Mouse (Mus musculus) gastrocnemius, postnatal 25 days (tissue): ENCODE measurements around the gene Tasp1. TPM values are rescaled to one million over a fixed set of nuclear protein-coding genes. Genes with fewer than 3 reads are reported as not detected.
"Not testable (repeated sequence)": the region's sequence is repeated elsewhere in the genome, so short reads cannot be mapped to it uniquely, and the experiment has no call there.

Experiments
- DNase-seq: peaks from one replicate; pipeline ENCODE4 v3.0.0; 2022
- total RNA-seq, 2 experiments: library from RNA; stranded (reverse); gene quantifications; 1 replicate in 1 of 2; 2 replicates in 1 of 2; pipeline ENCODE4 v1.2.3; 2021

Gene Tasp1
- total RNA-seq, 2 experiments from 2014 or later, result 4.2 to 5.0 TPM

- no peak for DNase-seq
Observed at GRCm38 (mm10) chr2:139883581-139884263, 182.9 kb downstream of the Tasp1 start.

GRCm38 (mm10) chr2:139878052-139878621 lies 188.5 kb downstream of the Tasp1 start:
- DNase-seq, result no peak

- DNase-seq, result no peak
Observed at GRCm38 (mm10) chr2:139875876-139876275, 190.7 kb downstream of the Tasp1 start.

- no peak for DNase-seq
Observed at GRCm38 (mm10) chr2:139874173-139874572, 192.4 kb downstream of the Tasp1 start.

- no peak for DNase-seq
Observed at GRCm38 (mm10) chr2:139873762-139874161, 192.8 kb downstream of the Tasp1 start.

GRCm38 (mm10) chr2:139869071-139869470 lies 197.5 kb downstream of the Tasp1 start:
- DNase-seq, result not testable (repeated sequence)

- not testable (repeated sequence) for DNase-seq
Observed at GRCm38 (mm10) chr2:139863396-139863795, 203.2 kb downstream of the Tasp1 start.

- DNase-seq, result no peak
Observed at GRCm38 (mm10) chr2:139860133-139860494, 206.5 kb downstream of the Tasp1 start.

- no peak for DNase-seq
Observed at GRCm38 (mm10) chr2:139859424-139860132, 207.0 kb downstream of the Tasp1 start.

GRCm38 (mm10) chr2:139849621-139850020 lies 217.0 kb downstream of the Tasp1 start:
- DNase-seq, result no peak

- no peak for DNase-seq
Observed at GRCm38 (mm10) chr2:139841359-139841758, 225.2 kb downstream of the Tasp1 start.

GRCm38 (mm10) chr2:139840941-139841340 lies 225.7 kb downstream of the Tasp1 start:
- no peak for DNase-seq

GRCm38 (mm10) chr2:139821589-139822378 lies 244.8 kb downstream of the Tasp1 start:
- DNase-seq, result no peak

- DNase-seq, result no peak
Observed at GRCm38 (mm10) chr2:139817275-139817674, 249.3 kb downstream of the Tasp1 start.

- no peak for DNase-seq
Observed at GRCm38 (mm10) chr2:139807887-139808286, 258.7 kb downstream of the Tasp1 start.

GRCm38 (mm10) chr2:139804041-139804440 lies 262.6 kb downstream of the Tasp1 start:
- DNase-seq, result no peak

GRCm38 (mm10) chr2:139792345-139793120 lies 274.1 kb downstream of the Tasp1 start:
- no peak for DNase-seq

GRCm38 (mm10) chr2:139788658-139789057 lies 277.9 kb downstream of the Tasp1 start:
- DNase-seq, result no peak

GRCm38 (mm10) chr2:139784946-139785345 lies 281.7 kb downstream of the Tasp1 start:
- no peak for DNase-seq

- DNase-seq, result no peak
Observed at GRCm38 (mm10) chr2:139784465-139784864, 282.1 kb downstream of the Tasp1 start.
